Mouse (Mus musculus) cerebellum, adult 9-10 months (tissue): ENCODE data around the gene Etfrf1.

Experiments
- DNase-seq: peaks from one replicate; pipeline ENCODE4 v3.0.0; 2022

Gene Etfrf1

DNA sequence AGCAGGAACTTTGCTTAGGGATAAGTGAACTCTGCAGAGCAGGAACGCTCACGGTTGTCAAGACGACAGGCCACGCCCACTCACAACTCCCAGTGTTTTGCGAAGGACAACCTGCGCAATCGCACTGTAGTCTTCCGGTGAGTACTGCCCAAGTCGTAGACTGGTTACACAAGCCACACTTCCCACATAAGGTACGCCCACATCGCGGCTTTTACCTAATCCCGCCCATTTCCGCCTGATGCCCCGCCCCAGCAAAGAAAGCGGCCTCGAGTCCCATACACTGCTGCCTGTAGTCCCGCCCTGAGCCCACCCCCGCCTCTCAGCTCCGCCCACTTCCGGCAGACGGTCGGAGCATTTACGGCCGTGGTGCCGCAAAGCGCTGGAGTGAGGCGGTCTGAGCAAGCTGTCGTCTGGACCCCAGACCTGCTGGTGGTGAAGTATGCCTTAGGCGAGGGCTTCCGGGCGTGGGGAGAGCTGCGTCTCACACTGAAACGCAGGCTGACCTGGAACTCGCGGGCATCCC is at the start of gene Etfrf1, which contains the start of gene Casc1:
Etfrf1 (plus strand) TSS at position 319 of the 523 bp plus-strand sequence.
Casc1 (minus strand) TSS at position 190 of the 523 bp plus-strand sequence.
- peak; percentile 100 for DNase-seq

DNA sequence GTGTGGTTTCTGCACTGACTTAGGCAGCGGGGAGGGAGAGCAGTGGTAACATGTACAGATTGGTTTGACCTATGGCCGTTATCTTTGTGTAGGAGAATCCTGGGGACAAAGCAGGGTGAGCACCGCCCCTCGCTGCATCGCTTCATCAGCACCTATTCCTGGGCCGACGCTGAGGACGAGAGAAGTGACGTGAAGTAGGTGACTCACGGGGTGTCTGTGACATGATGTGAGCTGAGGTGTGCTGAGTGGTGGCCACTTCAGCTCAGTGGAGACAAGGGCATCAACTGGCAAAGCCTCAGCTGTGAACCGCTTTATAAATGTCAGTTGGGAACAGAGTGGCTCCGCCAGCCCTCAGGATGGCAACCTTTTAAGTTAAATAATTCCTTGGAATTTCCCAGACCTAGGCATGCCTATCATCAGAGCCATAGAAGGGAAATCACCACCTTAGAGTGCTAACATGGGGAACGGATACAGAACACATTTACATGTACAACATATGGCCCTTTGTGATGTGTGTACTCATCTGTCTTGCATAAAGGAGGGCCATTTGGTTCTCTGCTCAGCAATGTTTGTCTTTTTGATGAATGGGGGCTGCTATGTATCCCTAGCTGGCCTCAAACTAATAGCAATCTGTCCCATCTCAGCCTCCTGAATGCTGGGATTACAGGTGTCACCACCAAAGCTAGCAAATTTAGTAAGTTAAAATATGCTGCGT is 38.9 kb upstream of the Etfrf1 start:
- no peak for DNase-seq

DNA sequence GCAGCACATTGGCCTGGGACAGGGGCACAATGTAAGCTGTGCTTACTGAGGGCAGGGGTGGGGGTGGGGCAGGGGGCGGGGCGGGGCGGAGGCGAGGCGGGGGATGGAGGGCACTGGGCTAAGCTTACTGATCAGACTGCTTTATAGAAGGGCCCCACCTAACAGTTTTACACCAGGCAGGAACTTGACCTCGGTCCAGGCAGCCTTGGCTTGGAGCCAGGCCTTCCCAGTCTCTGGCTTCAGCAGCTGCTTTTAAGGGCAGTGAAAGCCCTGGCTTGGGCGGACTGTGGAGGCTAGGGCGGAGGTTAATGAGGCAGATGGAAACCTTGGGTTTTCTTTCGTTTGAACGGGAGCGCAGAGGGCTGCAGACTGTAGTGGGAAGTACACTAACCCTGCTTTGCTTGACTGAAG is 37.1 kb upstream of the Etfrf1 start:
- DNase-seq: no peak

DNA sequence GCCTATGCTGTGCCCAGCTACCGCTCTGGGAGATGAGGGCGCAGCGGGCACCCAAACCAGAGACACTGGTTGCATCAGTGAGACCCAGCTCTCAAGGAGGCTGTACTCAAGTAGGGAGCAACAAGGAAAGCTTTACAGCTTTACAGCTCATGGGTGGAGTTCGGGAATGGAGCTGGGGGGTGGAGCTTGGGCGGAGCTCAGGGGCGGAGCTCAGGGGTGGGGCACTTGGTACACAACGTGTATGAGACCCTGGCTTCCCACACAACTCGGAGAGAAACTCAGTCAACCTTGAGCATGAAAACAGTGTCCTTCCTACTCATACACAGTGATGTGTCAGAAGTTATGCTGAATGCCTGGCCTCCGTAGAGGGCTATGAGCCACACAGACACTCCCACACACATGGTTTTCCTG is 35.4 kb upstream of the Etfrf1 start:
- no peak for DNase-seq

DNA sequence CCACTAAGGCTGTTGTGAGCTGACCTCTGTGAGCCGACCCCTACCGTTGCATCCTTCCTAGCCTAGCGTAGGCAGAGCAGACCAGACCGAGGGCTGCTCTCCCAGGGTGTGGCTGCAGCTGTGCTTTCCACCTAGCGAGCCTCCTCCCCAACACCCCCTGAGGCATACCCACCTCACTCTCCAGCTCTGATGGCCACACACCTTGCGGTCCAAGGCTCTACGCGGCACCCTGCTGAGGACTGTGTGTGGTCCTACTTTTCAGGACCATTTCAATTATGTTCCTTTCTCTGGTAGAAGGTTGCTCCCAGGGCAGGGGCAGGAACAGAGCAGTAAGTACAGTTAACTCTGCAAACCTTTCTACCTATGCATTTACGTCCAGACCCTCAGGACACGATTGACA is 34.5 kb upstream of the Etfrf1 start:
- DNase-seq: no peak

DNA sequence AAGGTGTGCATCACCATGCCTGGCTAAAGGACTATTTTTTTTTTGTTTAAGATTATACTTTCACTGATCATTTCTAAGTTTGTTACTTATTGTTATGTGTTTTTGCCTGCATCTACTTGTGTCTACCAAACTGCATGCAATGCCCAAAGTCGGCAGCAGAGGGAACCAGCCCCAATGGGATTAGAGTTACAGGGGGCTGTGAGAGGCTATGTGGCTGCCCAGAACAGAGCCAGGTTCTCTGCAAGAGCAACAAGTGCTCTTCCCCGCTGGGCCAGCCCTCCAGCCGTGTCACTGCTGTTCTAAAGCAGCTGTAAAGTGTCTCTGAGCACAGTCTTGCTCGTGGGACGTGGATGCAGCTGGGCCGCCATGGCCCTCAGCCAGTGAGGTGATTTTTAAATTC is 31.3 kb upstream of the Etfrf1 start:
- DNase-seq: peak; percentile 17

DNA sequence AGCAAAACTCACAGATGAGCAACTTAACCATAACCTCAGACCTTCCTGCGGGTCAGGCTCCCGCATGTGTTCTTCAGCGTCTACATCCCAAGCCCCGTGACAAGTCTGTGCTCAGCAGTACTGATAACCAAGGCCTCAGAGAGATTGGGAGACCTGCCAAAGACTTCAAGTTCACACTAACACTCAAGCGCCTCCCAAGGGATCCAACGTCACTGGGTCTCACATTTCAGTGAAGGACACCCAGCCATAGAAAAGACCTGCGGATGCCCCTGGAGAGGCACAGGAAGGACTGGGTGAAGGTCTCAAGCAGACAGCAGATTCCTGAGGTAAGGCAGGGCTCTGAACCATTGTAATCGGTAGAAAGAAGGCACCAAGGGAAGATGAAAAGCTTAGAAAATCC is 28.9 kb upstream of the Etfrf1 start:
- no peak for DNase-seq

DNA sequence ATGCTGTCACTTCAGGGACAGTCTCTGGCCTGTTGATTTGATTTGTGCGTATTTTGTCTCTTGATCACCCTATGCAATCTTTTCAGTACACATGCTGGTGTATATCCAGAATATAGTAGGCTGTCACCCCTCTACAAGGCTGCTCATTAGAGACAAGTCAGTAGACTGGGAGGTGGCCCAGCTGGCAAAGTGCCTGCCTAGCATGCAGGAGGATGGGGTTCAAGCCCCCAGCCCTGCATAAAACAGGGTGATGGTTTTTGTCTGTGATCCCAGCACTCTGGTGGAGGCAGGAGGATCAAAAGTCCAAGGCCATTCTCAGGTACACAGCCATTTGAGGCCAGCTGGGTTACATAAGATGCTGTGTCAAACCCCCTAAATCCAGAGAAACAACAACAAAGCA is 24.8 kb upstream of the Etfrf1 start:
- DNase-seq: no peak

DNA sequence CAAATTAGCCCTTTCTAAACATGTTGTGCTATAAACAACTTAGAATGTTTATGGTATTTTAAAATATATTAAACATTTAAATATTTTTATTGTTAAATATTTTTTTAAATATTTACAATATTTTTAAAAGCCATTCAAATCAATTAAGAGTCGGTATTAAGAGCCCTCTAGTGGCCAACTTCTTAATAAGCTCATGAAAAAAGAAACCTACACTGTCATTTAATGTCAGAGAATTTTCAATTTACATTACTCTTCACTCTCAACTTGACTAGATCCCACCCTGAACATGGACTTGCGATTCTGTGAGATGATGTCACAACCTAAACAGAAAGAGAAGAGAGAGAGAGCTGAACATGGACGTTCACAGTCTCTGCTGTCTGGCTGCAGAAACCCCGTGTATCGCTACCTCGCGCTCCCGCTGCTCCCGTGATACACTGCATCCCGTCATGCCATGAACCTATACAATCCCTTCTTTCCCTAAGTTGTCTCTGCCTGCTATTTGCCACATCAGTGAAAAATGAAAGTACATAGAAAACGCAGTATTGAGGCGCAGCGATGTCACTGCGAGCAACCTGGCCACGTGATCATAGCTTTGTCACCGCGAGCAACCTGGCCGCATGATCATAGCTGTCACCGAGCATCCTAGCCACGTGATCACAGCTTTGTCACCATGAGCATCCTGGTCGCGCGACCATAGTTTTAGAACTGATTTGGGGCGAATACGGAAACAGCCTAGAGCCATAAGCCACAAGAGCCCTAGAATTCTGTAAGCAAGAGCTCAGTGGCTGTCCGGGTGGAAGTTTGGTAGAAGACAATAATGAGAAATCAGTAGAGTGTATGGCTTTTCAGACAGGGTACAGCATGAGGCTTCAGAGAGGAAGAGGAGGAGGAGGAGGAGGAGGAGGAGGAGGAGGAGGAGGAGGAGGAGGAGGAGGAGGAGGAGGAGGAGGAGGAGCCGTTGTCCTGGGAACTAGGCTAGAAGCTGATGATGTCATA is 23.5 kb upstream of the Etfrf1 start:
- peak; percentile 53 for DNase-seq

DNA sequence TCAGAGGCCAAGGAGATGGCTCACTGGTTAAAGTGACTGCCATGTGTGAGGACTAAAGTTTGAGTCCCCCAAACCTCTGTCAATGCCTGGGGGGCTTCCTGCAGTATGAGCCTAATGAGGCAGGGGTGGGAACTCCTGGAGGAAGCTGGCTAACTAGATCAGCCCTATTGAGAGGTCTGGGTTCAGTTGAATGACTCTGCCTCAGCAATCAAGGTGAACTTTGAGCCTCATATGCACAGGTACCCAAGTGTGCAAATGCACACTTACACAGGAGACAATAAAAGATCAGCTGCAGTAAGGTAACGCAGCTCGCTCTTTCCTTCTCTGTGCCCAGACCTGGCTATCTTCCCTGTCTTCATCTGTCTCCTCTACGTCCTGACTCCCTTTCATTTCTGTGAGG is 17.9 kb upstream of the Etfrf1 start:
- no peak for DNase-seq

DNA sequence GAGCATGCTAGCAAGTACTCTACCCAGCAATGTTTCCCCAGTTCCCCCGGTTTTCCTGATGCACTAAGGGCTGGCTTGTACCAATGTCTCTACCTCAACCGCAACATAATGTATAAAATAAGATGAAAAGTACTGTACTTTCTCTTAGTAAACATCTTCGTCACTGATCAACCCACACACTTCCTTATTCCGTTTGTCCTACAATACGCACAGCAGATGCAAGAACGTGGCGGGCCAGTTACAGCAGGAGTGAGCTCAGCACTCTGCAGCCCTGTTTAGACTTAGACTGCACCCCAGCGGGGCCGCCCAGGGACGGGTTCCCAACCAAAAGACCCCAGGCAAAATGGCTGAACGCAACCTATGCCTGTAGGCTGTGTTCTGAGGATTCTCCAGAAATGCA is 17.5 kb upstream of the Etfrf1 start:
- DNase-seq: no peak

DNA sequence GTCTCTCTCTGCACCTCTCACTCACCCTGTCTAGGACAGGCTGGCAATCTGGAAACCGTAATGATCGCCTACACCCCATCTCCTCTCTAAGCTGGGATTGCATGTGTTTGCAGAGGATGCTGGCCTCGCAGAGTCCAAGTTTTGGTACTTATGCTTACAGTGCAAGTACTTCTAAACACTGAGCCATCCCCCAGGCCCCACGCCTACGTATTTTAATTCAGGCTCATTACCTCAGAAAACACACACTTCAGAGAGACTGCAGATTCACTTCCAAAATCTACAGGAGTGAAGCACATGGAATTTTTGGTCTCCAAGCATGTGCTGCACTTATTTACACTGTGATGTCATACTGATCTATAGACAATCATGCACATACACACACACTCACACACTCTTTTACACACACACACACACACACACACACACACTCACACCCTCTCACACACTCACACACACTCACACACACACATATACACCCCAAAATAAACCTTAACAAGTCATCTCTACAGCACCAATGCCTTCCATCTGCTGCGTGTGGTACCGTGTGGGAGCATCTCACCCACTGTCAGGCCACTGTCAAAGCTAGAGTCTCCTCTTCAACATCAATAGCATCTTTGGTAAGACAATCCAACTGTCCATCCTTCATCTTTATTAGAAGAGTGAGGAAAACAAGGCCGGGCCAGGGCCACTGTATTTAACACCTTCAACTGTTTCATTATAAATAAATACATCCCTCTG is 12.8 kb upstream of the Etfrf1 start:
- DNase-seq: no peak

DNA sequence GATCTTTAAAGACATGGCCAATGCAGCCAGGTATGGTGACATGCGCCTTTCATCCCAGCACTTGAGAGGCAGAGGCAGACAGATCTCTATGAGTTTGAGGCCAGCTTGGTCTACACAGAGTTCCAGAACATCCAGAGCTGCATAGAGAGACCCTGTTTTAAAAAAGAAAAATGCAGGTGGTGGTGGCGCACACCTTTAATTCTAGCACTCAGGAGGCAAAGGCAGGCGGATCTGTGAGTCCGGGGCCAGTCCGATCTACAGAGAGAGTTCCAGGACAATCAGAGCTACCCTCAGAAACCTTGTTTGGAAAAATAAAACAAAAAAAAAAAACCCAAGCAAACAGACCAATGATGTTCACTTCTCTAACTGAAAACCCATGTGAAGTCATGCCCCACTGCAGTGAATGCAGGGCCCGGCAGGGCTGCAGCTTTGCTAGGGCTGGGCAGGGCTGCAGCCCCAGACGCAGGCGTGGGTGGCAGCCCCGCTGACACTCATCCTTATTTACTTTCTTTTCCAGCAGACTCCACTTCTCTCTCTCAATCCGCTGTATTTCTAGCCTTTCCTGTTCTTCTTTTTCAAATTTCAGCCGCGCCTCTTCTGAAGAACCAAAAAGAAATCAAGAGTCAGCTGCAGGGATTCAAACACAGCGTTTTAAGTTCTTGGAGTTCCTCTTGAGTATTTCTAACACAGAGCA is 8.4 kb upstream of the Etfrf1 start:
- no peak for DNase-seq

DNA sequence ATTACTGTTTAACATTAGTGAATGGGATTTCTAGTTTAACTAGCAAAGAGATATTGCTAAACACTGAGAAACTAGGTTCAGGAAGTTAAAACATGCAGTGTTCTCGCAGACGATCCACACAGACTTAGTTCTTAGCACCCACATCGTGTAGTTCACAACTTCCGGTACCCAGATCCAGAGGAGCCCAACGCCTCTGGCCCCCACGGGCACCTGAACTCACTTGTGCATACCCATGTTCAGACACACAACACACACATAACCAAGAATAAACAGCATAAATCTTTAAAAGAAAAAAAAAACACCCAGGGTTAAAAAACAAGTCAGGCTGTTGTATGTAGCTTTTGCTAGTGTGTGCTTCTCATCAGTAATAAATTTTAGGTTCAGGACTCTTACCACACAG is 6.5 kb upstream of the Etfrf1 start:
- no peak for DNase-seq

DNA sequence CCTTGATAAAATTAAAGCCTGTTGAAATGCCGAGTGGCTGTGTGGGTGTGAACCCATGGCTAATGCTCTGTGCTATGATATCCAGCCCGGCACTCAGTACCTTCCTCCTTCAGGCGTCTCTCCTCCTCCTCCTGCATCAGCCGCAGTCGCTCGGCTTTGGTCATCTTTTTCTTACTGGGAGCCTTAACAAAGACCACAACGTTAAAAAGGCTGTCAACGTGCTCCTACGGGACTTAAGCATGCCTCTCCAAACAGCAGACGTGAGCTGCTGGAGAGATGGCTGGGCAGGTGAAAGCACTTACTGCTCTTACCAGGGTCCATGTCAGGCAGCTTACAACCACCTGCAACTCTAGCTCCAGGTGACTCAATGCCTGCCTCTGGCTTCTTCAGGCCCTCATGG is 5.8 kb upstream of the Etfrf1 start:
- DNase-seq: no peak

DNA sequence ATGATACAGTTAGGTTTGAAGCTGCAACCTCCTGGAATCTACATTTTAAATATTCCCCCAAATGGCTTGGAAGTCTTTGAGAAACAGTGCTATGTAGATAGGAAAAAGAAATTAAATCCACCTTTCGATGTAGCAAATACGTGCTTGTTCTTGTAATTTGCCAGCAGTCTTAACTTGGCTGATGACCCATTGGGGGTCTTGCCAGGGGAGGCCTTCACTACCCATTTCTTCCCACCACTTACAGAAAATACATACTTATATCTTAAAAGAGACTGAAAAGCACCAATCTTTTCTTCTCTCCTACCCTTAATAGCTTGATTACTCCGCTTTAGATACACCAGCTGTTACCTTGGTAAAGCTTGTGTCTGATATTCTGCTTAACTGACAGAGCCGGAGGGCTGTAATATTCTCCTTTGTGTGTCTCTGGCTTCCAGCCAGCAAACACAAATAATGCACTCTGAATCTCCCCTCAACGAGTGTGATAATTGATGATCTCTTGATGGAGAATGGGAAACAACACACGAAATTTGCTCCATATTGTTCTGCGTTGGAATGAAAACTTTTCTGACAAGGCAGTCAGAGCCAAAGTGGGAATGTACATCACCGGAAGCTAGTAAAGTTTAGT is 766 bp upstream of the Etfrf1 start:
- peak; percentile 73 for DNase-seq

DNA sequence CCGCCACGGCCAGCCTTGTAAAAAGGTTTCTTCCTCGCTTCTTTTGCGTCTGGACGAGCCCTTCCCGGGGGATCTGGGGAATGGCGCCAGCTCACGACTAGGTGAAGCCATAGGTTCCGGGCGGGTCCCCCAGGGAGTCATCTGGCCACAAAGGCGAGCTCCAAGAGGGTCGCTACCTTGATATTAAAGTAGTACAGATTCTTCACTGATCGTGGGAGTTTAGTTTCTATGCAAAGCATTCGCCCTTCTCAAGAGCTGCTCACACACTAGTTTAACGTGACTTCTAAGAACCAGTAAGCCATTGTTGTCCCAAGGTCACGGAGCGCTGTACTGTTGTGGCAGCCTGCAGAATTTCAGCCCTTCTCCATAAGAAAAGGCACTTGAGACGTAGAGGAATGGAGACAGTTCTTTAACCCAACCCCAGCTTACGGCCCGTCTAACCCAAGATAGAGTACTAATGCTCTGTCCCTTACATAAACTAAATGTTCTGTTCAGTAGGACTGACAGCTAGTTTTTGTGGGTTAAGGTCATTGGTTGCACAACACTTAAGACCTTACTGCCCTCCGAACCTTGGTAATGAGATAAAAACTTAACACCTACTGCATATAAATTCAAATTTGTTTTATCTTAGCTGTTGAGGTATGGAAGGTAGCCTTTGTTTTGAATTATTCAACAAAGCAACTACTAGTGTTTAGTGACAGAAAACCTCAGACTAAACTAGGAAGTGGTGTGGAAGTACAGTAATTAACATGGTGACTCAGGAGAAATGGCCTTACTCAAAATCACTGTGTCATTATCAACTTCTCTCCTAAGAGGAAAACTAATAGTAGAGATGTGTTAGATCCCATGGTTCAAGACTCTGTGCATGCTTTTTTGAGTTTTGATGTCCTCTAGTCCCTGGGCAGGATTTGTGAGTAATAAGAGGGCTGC is 707 bp downstream of the Etfrf1 start:
- DNase-seq: peak; percentile 39

DNA sequence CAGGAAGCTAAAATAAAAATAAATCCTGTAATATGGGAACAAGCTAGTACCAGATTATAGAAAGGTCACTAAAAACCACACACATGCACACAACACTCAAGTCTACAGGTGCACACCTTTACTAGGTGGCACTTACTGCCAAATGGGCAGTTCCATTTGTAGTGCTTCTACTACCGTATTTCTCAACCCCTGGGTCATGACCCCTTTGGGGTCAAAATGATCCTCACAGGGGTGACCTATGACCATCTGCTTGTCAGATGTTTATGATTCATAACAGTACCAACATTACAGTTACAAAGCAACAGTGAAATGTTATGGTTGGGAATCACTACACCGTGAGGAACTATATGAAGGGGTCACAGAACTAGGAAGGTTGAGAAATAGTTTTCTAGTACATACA is 3.0 kb downstream of the Etfrf1 start:
- DNase-seq: no peak

DNA sequence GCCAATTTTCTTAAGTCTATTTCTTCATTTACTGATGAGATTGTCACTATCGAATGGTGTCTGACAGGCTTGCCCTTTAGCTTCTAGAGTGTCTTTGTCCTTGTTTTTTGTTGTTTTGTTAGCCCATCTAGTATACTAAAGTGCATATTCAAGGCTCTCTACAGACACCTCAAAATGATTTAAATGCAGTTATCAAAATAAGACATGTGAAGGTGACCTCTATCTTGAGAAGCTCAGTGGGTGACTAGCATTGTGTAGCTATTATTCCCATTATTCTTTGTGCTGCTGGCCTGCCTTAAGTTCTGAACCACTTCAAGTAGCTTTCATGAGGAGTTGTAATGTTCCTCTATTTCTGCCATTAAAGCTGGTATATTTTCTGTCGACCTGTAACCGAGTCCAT is 4.9 kb downstream of the Etfrf1 start:
- DNase-seq: no peak

DNA sequence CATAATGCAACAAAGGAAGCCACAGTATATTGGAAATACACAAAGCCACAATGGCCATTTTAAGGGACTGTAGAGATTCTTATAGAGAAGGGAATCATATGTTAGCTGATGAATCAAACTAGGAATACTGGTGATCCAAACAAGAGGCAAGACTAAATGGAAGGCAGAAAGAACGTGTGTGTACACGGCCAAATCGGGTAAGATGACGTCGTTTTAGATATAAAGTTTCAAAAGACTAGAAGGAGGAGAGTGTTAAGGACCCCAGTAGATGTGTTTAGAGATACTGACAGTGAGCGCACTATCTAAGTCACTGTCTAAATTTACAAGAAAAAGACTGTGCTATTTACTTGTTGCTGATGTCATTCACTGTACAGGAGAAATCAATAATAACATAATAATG is 13.3 kb downstream of the Etfrf1 start:
- DNase-seq: no peak

DNA sequence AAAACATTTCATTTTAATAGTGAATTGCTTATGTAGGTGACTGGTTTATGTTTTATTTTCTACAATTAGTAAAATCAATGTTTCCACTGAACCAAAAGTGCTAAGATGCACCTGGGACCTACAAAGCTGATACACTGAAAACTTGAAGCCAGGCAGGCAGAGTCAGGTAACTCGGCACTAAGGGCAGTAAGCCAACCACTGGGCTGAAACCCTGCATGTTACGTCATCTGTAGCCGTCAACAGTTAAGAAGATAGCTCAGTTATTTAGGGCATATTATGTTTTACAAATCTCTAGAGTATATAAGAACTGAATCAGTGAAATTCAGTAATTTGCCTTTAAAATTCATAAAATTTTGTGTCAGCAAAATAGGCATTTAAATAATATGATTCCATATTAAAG is 15.4 kb downstream of the Etfrf1 start:
- no peak for DNase-seq
